Mouse (Mus musculus): ENCODE results near the gene Ccl8.

DNA sequence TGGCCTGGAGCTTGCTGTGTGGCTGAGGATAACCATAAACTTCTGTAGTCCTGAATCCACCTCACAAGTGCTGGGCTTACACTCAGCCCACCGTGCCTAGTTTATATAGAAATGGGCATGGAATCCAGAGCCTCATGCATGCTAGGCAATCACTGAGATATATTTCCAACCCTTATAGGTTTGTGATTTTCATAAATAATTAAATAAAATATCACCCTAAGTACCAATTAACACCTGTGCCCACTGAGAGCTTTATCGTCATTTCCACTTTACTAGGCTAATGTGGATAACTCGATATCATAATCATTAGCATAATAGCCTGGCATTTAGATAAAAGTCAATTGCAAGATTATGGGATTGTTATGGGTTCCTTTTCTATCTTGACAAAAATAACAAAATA lies 30.6 kb upstream of the Ccl8 start:
- no peak for TF ChIP-seq GATA1 (IDR thresholded peaks at IDR 0.05; ENCODE audit: borderline replicate concordance, low read length)
- no peak for TF ChIP-seq FLI1 (IDR thresholded peaks at IDR 0.05; ENCODE audit: low read length)
